In the genomic region with DNA sequence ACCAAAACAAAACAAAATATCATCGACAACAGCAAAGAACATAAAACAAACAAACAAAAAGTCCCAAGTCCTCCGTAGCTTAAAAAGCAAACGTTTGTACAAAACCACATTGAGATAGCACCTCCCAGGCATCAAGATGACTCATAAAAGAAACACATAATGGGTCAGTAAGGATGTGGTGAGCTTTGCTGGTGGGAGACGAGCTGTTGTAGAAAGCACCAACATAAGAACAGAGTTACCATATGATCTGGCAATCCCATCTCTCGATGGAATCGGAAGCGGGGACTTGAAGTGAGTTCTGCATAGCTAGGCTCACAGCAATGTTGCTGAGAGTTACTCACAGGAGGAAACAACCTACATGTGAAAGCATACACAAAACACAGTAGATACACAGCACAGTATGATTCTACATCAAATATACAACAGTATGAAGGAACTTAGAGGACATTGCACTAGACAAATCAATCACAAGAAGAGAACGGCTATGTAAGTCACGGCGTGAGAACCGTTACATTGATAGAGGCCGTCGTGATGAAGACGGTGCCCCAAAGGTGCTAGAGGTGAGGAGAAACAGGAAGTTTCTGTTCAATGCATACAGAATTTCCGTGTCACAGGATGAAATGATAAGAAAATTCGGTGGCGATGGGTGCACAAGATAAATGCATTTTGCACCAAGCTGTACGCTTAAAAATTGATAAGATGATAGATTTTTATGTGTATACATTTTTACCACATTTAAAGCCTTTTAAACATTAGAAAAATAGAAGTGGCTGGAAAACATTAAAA, we compare ENCODE assay signal across 19 mouse cellular contexts. TPM values are rescaled to one million over a fixed set of nuclear protein-coding genes. Genes with fewer than 3 reads are reported as not detected.
DNase-seq lines count a peak whose midpoint lies in the region; ATAC-seq lines count a peak whose summit lies in the region.
"Had no signal": no experiment of that assay in that cellular context is flagged by ENCODE, and none has a peak within 500 bp of the region (broad histone marks: within the 10 kb centered on the region; RNA-seq: fewer than 3 reads in every experiment).

No protein-coding gene starts in this region.

- H3K27me3 ChIP-seq in hindbrain, embryonic 11.5 days (ENCODE audit: control insufficient read depth, insufficient read depth, low read length) = no peaks in the 10 kb centered on the region
- H3K27me3 ChIP-seq: heart, embryonic 13.5 days had no signal

- 76% methylated on average over 18 of the region's 18 CpGs for WGBS in hindbrain, embryonic 11.5 days

- no peak overlapping the region for H3K27ac ChIP-seq in hindbrain, embryonic 11.5 days (ENCODE audit: low read depth, low read length)
- H3K27ac ChIP-seq: forebrain, embryonic 13.5 days; heart, embryonic 13.5 days; hindbrain, embryonic 14.5 days; layer of hippocampus, adult 2 months; liver, embryonic 14.5 days; stomach, embryonic 15.5 days had no signal

- H3K4me2 ChIP-seq in hindbrain, embryonic 11.5 days (replicated peaks; ENCODE audit: low read depth, low read length) = no peak overlapping the region
- H3K4me2 ChIP-seq: forebrain, embryonic 13.5 days; heart, embryonic 13.5 days; hindbrain, embryonic 14.5 days; stomach, embryonic 15.5 days had no signal

- H3K36me3 ChIP-seq in hindbrain, embryonic 11.5 days (ENCODE audit: control insufficient read depth, insufficient read depth, low read length) = no peaks in the 10 kb centered on the region
- H3K36me3 ChIP-seq: heart, embryonic 13.5 days; stomach, embryonic 15.5 days had no signal

- 0 out of 2 replicates have a peak, but pooled peaks cover 2% of the 10 kb centered on the region for H3K4me1 ChIP-seq in hindbrain, embryonic 11.5 days (replicated peaks; ENCODE audit: control insufficient read depth, insufficient read depth, low read length)
- H3K4me1 ChIP-seq: forebrain, embryonic 13.5 days had no signal

- no peak overlapping the region for H3K9ac ChIP-seq in hindbrain, embryonic 11.5 days (ENCODE audit: low read depth, low read length)
- H3K9ac ChIP-seq: heart, embryonic 13.5 days; hindbrain, embryonic 14.5 days; liver, embryonic 14.5 days; stomach, embryonic 15.5 days had no signal

- H3K9me3 ChIP-seq in hindbrain, embryonic 11.5 days (ENCODE audit: control insufficient read depth, low read length) = no peaks in the 10 kb centered on the region
- H3K9me3 ChIP-seq: forebrain, embryonic 13.5 days; heart, embryonic 13.5 days; stomach, embryonic 15.5 days had no signal

- peak; percentile 52 for ATAC-seq in megakaryocyte progenitor cell, adult 5-6 weeks (replicated peaks; ENCODE audit: poor library complexity)
- ATAC-seq in hindbrain, embryonic 11.5 days (ENCODE audit: low FRiP score) = no peak
- ATAC-seq: forebrain, embryonic 13.5 days had no signal

- DNase-seq in thymus, postnatal 0 days (ENCODE audit: low spot score) = peak; percentile 17
- no peak for DNase-seq in thymus, postnatal 36 days
- DNase-seq in T-cell, adult 2 months (ENCODE audit: low spot score) = peak; percentile 64
- no peak for DNase-seq in hindbrain, embryonic 11.5 days (ENCODE audit: low spot score)
- no peak for DNase-seq in layer of hippocampus, postnatal 10 days (ENCODE audit: low spot score in 2 of 2)
- DNase-seq in kidney, adult 11 months = no peak
- no peak for DNase-seq in kidney, adult 8-10 months
- DNase-seq: cerebellum, adult 9-11 months; kidney, adult 9 months; lung, postnatal 36 days; right cerebral cortex, postnatal 25 days had no signal

- H3K4me3 ChIP-seq in hindbrain, embryonic 11.5 days (ENCODE audit: low read depth, low read length) = no peak overlapping the region
- H3K4me3 ChIP-seq: forebrain, embryonic 13.5 days; heart, embryonic 13.5 days; layer of hippocampus, adult 2 months; stomach, embryonic 15.5 days had no signal

RNA-seq across cellular contexts. Expression of a gene that starts 27.9 kb away (rescaled TPM):
- polyA plus RNA-seq in thymus, postnatal 0 days (2015; fragmentation: Nextera tagmentation; extraction: Ambion mirVana) = 0.19 TPM in 1 of 2 replicates, not detected in the other
- total RNA-seq in megakaryocyte progenitor cell, adult 5-6 weeks (2015) = 0.88 and 1.6 TPM in 2 replicates
- total RNA-seq in megakaryocyte progenitor cell, adult 5-6 weeks (2017) = not detected in 2 replicates
- 1.4 and 1.6 TPM in 2 replicates for polyA plus RNA-seq in hindbrain, embryonic 11.5 days (2014; fragmentation: Nextera tagmentation; extraction: Ambion mirVana)
- 10 to 100 TPM; 69.0 to 69.3 TPM for total RNA-seq in layer of hippocampus, postnatal 10 days (2021)
- total RNA-seq: gastrocnemius, adult 8-10 months had no signal
- polyA plus RNA-seq: liver, embryonic 14.5 days had no signal

RNA-seq across cellular contexts. Expression of a gene that starts 59.9 kb away (rescaled TPM):
- 32.2 and 38.0 TPM in 2 replicates for polyA plus RNA-seq in thymus, postnatal 0 days (2015; fragmentation: Nextera tagmentation; extraction: Ambion mirVana)
- total RNA-seq in megakaryocyte progenitor cell, adult 5-6 weeks (2015) = 56.9 and 60.7 TPM in 2 replicates
- total RNA-seq in megakaryocyte progenitor cell, adult 5-6 weeks (2017) = 73.0 and 90.5 TPM in 2 replicates
- 109 and 115 TPM in 2 replicates for polyA plus RNA-seq in hindbrain, embryonic 11.5 days (2014; fragmentation: Nextera tagmentation; extraction: Ambion mirVana)
- total RNA-seq in layer of hippocampus, postnatal 10 days (2021) = 10 to 100 TPM; 12.5 to 13.7 TPM

Comparison
In these comparisons a context has a peak if more than half of its experiments do, and no peak if none do; other contexts are left out.
1. DNase-seq: peak in thymus, postnatal 0 days (single experiment) and T-cell, adult 2 months (single experiment); none in thymus, postnatal 36 days (0 of 2), hindbrain, embryonic 11.5 days (single experiment), layer of hippocampus, postnatal 10 days (0 of 2), kidney, adult 11 months (single experiment) and kidney, adult 8-10 months (0 of 2).
2. RNA of a gene that starts 27.9 kb away (total RNA-seq): 69.0 to 69.3 TPM in layer of hippocampus, postnatal 10 days; 0.88 to 1.6 TPM in megakaryocyte progenitor cell, adult 5-6 weeks; every median in the first group is over 10 times any median in the second.